Mouse (Mus musculus): ENCODE results near the gene Gid4. TPM values are rescaled to one million over a fixed set of nuclear protein-coding genes. Genes with fewer than 3 reads are reported as not detected.
A peak's percentile ranks its signal among the peaks of the same experiment; 100 is the strongest.

Gid4 gene
- polyA plus RNA-seq, 1 experiment from 2014 or later = 32.3 TPM

GRCm38 (mm10) chr11:60440176-60440575 is 23.2 kb downstream of the Gid4 start:
- Histone ChIP-seq H3K27me3 (ENCODE audit: control insufficient read depth, insufficient read depth, low read length) (no peaks in the 10 kb centered on the region), H3K9me3 (ENCODE audit: control insufficient read depth, low read length) (no peaks in the 10 kb centered on the region), H3K4me1 (ENCODE audit: control insufficient read depth, insufficient read depth, low read length) (no peaks in the 10 kb centered on the region), H3K4me3 (ENCODE audit: low read depth, low read length) (no peak overlapping the region), H3K4me2 (no peak overlapping the region), H3K27ac (ENCODE audit: low read depth, low read length) (no peak overlapping the region), H3K9ac (ENCODE audit: low read length) (no peak overlapping the region), H3K36me3 (ENCODE audit: control insufficient read depth, insufficient read depth, low read length) (peaks cover 10% of the 10 kb centered on the region)
- no peak for DNase-seq (ENCODE audit: low spot score, missing footprints)
- WGBS = 54% methylated on average over 7 of the region's 7 CpGs
- ATAC-seq (ENCODE audit: low FRiP score) = no peak

GRCm38 (mm10) chr11:60442896-60443295 is 26.0 kb downstream of the Gid4 start:
- no peak overlapping the region for H3K4me3 ChIP-seq (ENCODE audit: low read depth, low read length)
- no peaks in the 10 kb centered on the region for H3K27me3 ChIP-seq (ENCODE audit: control insufficient read depth, insufficient read depth, low read length)
- H3K36me3 ChIP-seq (ENCODE audit: control insufficient read depth, insufficient read depth, low read length) = peaks cover 10% of the 10 kb centered on the region
- no peaks in the 10 kb centered on the region for H3K9me3 ChIP-seq (ENCODE audit: control insufficient read depth, low read length)
- no peak overlapping the region for H3K4me2 ChIP-seq
- 89% methylated on average over 6 of the region's 6 CpGs for WGBS
- no peak overlapping the region for H3K9ac ChIP-seq (ENCODE audit: low read length)
- no peak overlapping the region for H3K27ac ChIP-seq (ENCODE audit: low read depth, low read length)
- H3K4me1 ChIP-seq (ENCODE audit: control insufficient read depth, insufficient read depth, low read length) = no peaks in the 10 kb centered on the region
- DNase-seq (ENCODE audit: low spot score, missing footprints) (no peak), ATAC-seq (ENCODE audit: low FRiP score) (no peak)

GRCm38 (mm10) chr11:60444007-60444406 is 27.1 kb downstream of the Gid4 start:
- Histone ChIP-seq H3K4me2 (no peak overlapping the region), H3K27me3 (ENCODE audit: control insufficient read depth, insufficient read depth, low read length) (no peaks in the 10 kb centered on the region), H3K27ac (ENCODE audit: low read depth, low read length) (no peak overlapping the region), H3K4me3 (ENCODE audit: low read depth, low read length) (no peak overlapping the region), H3K9ac (ENCODE audit: low read length) (no peak overlapping the region), H3K36me3 (ENCODE audit: control insufficient read depth, insufficient read depth, low read length) (peaks cover 10% of the 10 kb centered on the region), H3K4me1 (ENCODE audit: control insufficient read depth, insufficient read depth, low read length) (no peaks in the 10 kb centered on the region), H3K9me3 (ENCODE audit: control insufficient read depth, low read length) (no peaks in the 10 kb centered on the region)
- ATAC-seq (ENCODE audit: low FRiP score) (no peak), DNase-seq (ENCODE audit: low spot score, missing footprints) (no peak)
- WGBS = 87% methylated on average over 4 of the region's 4 CpGs

- Histone ChIP-seq H3K27me3 (ENCODE audit: control insufficient read depth, insufficient read depth, low read length) (no peaks in the 10 kb centered on the region), H3K27ac (ENCODE audit: low read depth, low read length) (no peak within 1 kb of the TSS), H3K4me1 (ENCODE audit: control insufficient read depth, insufficient read depth, low read length) (peaks cover 5% of the 10 kb centered on the region), H3K36me3 (ENCODE audit: control insufficient read depth, insufficient read depth, low read length) (peaks cover 2% of the 10 kb centered on the region; the same call in 1 of the 2 replicates), H3K4me3 (ENCODE audit: low read depth, low read length) (peak within 1 kb of the TSS; percentile 73), H3K9me3 (ENCODE audit: control insufficient read depth, low read length) (no peaks in the 10 kb centered on the region), H3K4me2 (peak within 1 kb of the TSS; percentile 56), H3K9ac (ENCODE audit: low read length) (peak within 1 kb of the TSS; percentile 80)
- ATAC-seq (ENCODE audit: low FRiP score) (peak; percentile 93), DNase-seq (ENCODE audit: low spot score, missing footprints) (peak; percentile 100)
- WGBS = 5% methylated on average over 27 of the region's 27 CpGs
Observed at GRCm38 (mm10) chr11:60454080-60454744, 37.3 kb downstream of the Gid4 start, which contains the start of gene Drg2. TSS of gene Drg2 (plus strand) at chr11:60454591.

- ATAC-seq (ENCODE audit: low FRiP score) (peak; percentile 46), DNase-seq (ENCODE audit: low spot score, missing footprints) (no peak)
- peaks cover 5% of the 10 kb centered on the region for H3K4me1 ChIP-seq (ENCODE audit: control insufficient read depth, insufficient read depth, low read length)
- H3K9me3 ChIP-seq (ENCODE audit: control insufficient read depth, low read length) = no peaks in the 10 kb centered on the region
- peak overlapping the region; percentile 73 for H3K4me3 ChIP-seq (ENCODE audit: low read depth, low read length)
- under 1% methylated on average over 17 of the region's 17 CpGs for WGBS
- peaks cover 6% of the 10 kb centered on the region for H3K36me3 ChIP-seq (ENCODE audit: control insufficient read depth, insufficient read depth, low read length)
- peak overlapping the region; percentile 80 for H3K9ac ChIP-seq (ENCODE audit: low read length)
- H3K27ac ChIP-seq (ENCODE audit: low read depth, low read length) = no peak overlapping the region
- H3K27me3 ChIP-seq (ENCODE audit: control insufficient read depth, insufficient read depth, low read length) = no peaks in the 10 kb centered on the region
- peak overlapping the region; percentile 56 for H3K4me2 ChIP-seq
Observed at GRCm38 (mm10) chr11:60454745-60455087, 37.8 kb downstream of the Gid4 start.

GRCm38 (mm10) chr11:60457973-60458372 is 41.0 kb downstream of the Gid4 start:
- Histone ChIP-seq H3K9me3 (ENCODE audit: control insufficient read depth, low read length) (no peaks in the 10 kb centered on the region), H3K27me3 (ENCODE audit: control insufficient read depth, insufficient read depth, low read length) (no peaks in the 10 kb centered on the region), H3K4me2 (no peak overlapping the region), H3K27ac (ENCODE audit: low read depth, low read length) (no peak overlapping the region), H3K36me3 (ENCODE audit: control insufficient read depth, insufficient read depth, low read length) (peaks cover 25% of the 10 kb centered on the region), H3K9ac (ENCODE audit: low read length) (no peak overlapping the region), H3K4me3 (ENCODE audit: low read depth, low read length) (no peak overlapping the region), H3K4me1 (ENCODE audit: control insufficient read depth, insufficient read depth, low read length) (peaks cover 5% of the 10 kb centered on the region)
- WGBS = 87% methylated on average over 1 of the region's 1 CpGs
- DNase-seq (ENCODE audit: low spot score, missing footprints) = no peak
- no peak for ATAC-seq (ENCODE audit: low FRiP score)

DNA sequence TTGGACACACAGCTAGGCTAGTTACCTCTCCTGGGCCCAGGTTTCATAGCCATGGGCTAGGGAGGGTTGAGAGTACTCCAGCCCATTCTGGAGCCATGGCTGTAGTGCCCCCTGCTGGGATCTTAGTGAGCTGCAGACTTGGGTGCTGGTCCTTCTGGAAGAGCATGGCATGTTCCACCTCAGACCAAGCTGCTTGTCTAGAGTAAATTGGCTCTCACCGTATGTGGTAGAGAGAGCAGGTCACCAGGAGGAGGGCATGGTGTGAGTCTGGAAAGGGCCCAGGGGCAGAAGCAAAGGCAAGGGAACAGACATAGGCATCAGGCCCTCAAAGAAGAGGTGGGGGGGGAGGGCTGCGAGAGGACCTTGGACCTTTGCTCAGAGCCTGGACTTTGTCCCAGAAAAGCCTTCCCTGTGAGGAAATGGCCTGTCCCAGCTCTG is 49.0 kb downstream of the Gid4 start:
- Histone ChIP-seq H3K27ac (ENCODE audit: low read depth, low read length) (no peak overlapping the region), H3K4me3 (ENCODE audit: low read depth, low read length) (no peak overlapping the region), H3K9ac (ENCODE audit: low read length) (no peak overlapping the region), H3K27me3 (ENCODE audit: control insufficient read depth, insufficient read depth, low read length) (no peaks in the 10 kb centered on the region), H3K36me3 (ENCODE audit: control insufficient read depth, insufficient read depth, low read length) (peaks cover 16% of the 10 kb centered on the region), H3K4me1 (ENCODE audit: control insufficient read depth, insufficient read depth, low read length) (no peaks in the 10 kb centered on the region), H3K9me3 (ENCODE audit: control insufficient read depth, low read length) (no peaks in the 10 kb centered on the region), H3K4me2 (no peak overlapping the region)
- 94% methylated on average over 2 of the region's 2 CpGs for WGBS
- DNase-seq (ENCODE audit: low spot score, missing footprints) (no peak), ATAC-seq (ENCODE audit: low FRiP score) (no peak)

GRCm38 (mm10) chr11:60469039-60469438 is 52.1 kb downstream of the Gid4 start, which contains the start of gene Myo15:
TSS of gene Myo15 (plus strand) at chr11:60469339.
- Histone ChIP-seq H3K9me3 (ENCODE audit: control insufficient read depth, low read length) (no peaks in the 10 kb centered on the region), H3K4me1 (ENCODE audit: control insufficient read depth, insufficient read depth, low read length) (no peaks in the 10 kb centered on the region), H3K27ac (ENCODE audit: low read depth, low read length) (no peak within 1 kb of the TSS), H3K27me3 (ENCODE audit: control insufficient read depth, insufficient read depth, low read length) (no peaks in the 10 kb centered on the region), H3K9ac (ENCODE audit: low read length) (no peak within 1 kb of the TSS), H3K36me3 (ENCODE audit: control insufficient read depth, insufficient read depth, low read length) (peaks cover 2% of the 10 kb centered on the region; the same call in 1 of the 2 replicates), H3K4me2 (no peak within 1 kb of the TSS), H3K4me3 (ENCODE audit: low read depth, low read length) (no peak within 1 kb of the TSS)
- no peak for ATAC-seq (ENCODE audit: low FRiP score)
- DNase-seq (ENCODE audit: low spot score, missing footprints) = no peak
- 87% methylated on average over 3 of the region's 3 CpGs for WGBS

- Histone ChIP-seq H3K4me3 (ENCODE audit: low read depth, low read length) (no peak overlapping the region), H3K4me1 (ENCODE audit: control insufficient read depth, insufficient read depth, low read length) (no peaks in the 10 kb centered on the region), H3K27me3 (ENCODE audit: control insufficient read depth, insufficient read depth, low read length) (no peaks in the 10 kb centered on the region), H3K9me3 (ENCODE audit: control insufficient read depth, low read length) (no peaks in the 10 kb centered on the region), H3K27ac (ENCODE audit: low read depth, low read length) (no peak overlapping the region), H3K36me3 (ENCODE audit: control insufficient read depth, insufficient read depth, low read length) (no peaks in the 10 kb centered on the region), H3K4me2 (no peak overlapping the region), H3K9ac (ENCODE audit: low read length) (no peak overlapping the region)
- DNase-seq (ENCODE audit: low spot score, missing footprints) (no peak), ATAC-seq (ENCODE audit: low FRiP score) (no peak)
- WGBS = 83% methylated on average over 9 of the region's 9 CpGs
Observed at GRCm38 (mm10) chr11:60470743-60471142, 53.8 kb downstream of the Gid4 start.

All from midbrain, embryonic 11.5 days (tissue).